Mouse (Mus musculus): ENCODE measurements around the gene Wwox. TPM values are rescaled to one million over a fixed set of nuclear protein-coding genes. Genes with fewer than 3 reads are reported as not detected.

Gene Wwox
- polyA plus RNA-seq, 1 experiment from 2014 or later, result 16.0 TPM

- Histone ChIP-seq H3K9me3 (replicated peaks) (no peaks in the 10 kb centered on the region), H3K4me2 (no peak overlapping the region), H3K27ac (no peak overlapping the region), H3K4me1 (peaks cover 7% of the 10 kb centered on the region; the same call in 1 of the 2 replicates), H3K27me3 (no peaks in the 10 kb centered on the region), H3K4me3 (replicated peaks) (no peak overlapping the region), H3K36me3 (peaks cover 5% of the 10 kb centered on the region; the same call in 1 of the 2 replicates), H3K9ac (no peak overlapping the region)
- ATAC-seq (replicated peaks; ENCODE audit: low FRiP score), result no peak
- 88% methylated on average over 11 of the region's 11 CpGs for WGBS
Observed at GRCm38 (mm10) chr8:114473546-114473945, 34.1 kb downstream of the Wwox start.

GRCm38 (mm10) chr8:114476919-114477318 lies 37.5 kb downstream of the Wwox start:
- Histone ChIP-seq H3K9me3 (replicated peaks) (no peaks in the 10 kb centered on the region), H3K27me3 (no peaks in the 10 kb centered on the region), H3K4me2 (no peak overlapping the region), H3K27ac (no peak overlapping the region), H3K9ac (no peak overlapping the region), H3K36me3 (no peaks in the 10 kb centered on the region), H3K4me3 (replicated peaks) (no peak overlapping the region), H3K4me1 (peaks cover 14% of the 10 kb centered on the region)
- ATAC-seq (replicated peaks; ENCODE audit: low FRiP score), result no peak
- WGBS, result 69% methylated on average over 10 of the region's 10 CpGs

- Histone ChIP-seq H3K4me3 (replicated peaks) (no peak overlapping the region), H3K9me3 (replicated peaks) (no peaks in the 10 kb centered on the region), H3K4me1 (peaks cover 14% of the 10 kb centered on the region), H3K27ac (no peak overlapping the region), H3K27me3 (no peaks in the 10 kb centered on the region), H3K9ac (no peak overlapping the region), H3K36me3 (no peaks in the 10 kb centered on the region), H3K4me2 (no peak overlapping the region)
- peak; percentile 75 for ATAC-seq (replicated peaks; ENCODE audit: low FRiP score)
- 75% methylated on average over 8 of the region's 8 CpGs for WGBS
Observed at GRCm38 (mm10) chr8:114477790-114478189, 38.3 kb downstream of the Wwox start.

- Histone ChIP-seq H3K4me1 (peaks cover 14% of the 10 kb centered on the region), H3K27ac (no peak overlapping the region; the same call in 1 of the 2 replicates), H3K36me3 (no peaks in the 10 kb centered on the region), H3K4me2 (no peak overlapping the region), H3K4me3 (replicated peaks) (no peak overlapping the region), H3K27me3 (no peaks in the 10 kb centered on the region), H3K9ac (no peak overlapping the region), H3K9me3 (replicated peaks) (no peaks in the 10 kb centered on the region)
- 64% methylated on average over 8 of the region's 8 CpGs for WGBS
- peak; percentile 91 for ATAC-seq (replicated peaks; ENCODE audit: low FRiP score)
Observed at GRCm38 (mm10) chr8:114479749-114480148, 40.3 kb downstream of the Wwox start.

GRCm38 (mm10) chr8:114491662-114492160 lies 52.3 kb downstream of the Wwox start:
- H3K4me1 ChIP-seq, result no peaks in the 10 kb centered on the region
- H3K4me2 ChIP-seq, result no peak overlapping the region
- peaks cover 3% of the 10 kb centered on the region; the same call in 1 of the 2 replicates for H3K27me3 ChIP-seq
- no peak overlapping the region for H3K9ac ChIP-seq
- no peak for ATAC-seq (replicated peaks; ENCODE audit: low FRiP score)
- WGBS, result 87% methylated on average over 5 of the region's 5 CpGs
- no peaks in the 10 kb centered on the region for H3K36me3 ChIP-seq
- no peak overlapping the region for H3K4me3 ChIP-seq (replicated peaks)
- no peaks in the 10 kb centered on the region for H3K9me3 ChIP-seq (replicated peaks)
- H3K27ac ChIP-seq, result no peak overlapping the region

- ATAC-seq (replicated peaks; ENCODE audit: low FRiP score), result peak; percentile 48; the same call in 1 of the 2 replicates
- H3K9ac ChIP-seq, result no peak overlapping the region
- H3K9me3 ChIP-seq (replicated peaks), result no peaks in the 10 kb centered on the region
- no peaks in the 10 kb centered on the region for H3K36me3 ChIP-seq
- no peak overlapping the region for H3K4me3 ChIP-seq (replicated peaks)
- H3K4me1 ChIP-seq, result peaks cover 32% of the 10 kb centered on the region
- 0 out of 2 replicates have a peak overlapping the region, but pooled peaks have one; percentile 3 for H3K27ac ChIP-seq
- 33% methylated on average over 16 of the region's 16 CpGs for WGBS
- peaks cover 8% of the 10 kb centered on the region for H3K27me3 ChIP-seq
- no peak overlapping the region for H3K4me2 ChIP-seq
Observed at GRCm38 (mm10) chr8:114499448-114500144, 60.1 kb downstream of the Wwox start.

GRCm38 (mm10) chr8:114501906-114502305 lies 62.5 kb downstream of the Wwox start:
- no peak overlapping the region for H3K27ac ChIP-seq
- H3K4me1 ChIP-seq, result peaks cover 46% of the 10 kb centered on the region
- no peak overlapping the region for H3K4me2 ChIP-seq
- peaks cover 9% of the 10 kb centered on the region for H3K27me3 ChIP-seq
- H3K36me3 ChIP-seq, result no peaks in the 10 kb centered on the region
- H3K9me3 ChIP-seq (replicated peaks), result no peaks in the 10 kb centered on the region
- H3K9ac ChIP-seq, result no peak overlapping the region
- ATAC-seq (replicated peaks; ENCODE audit: low FRiP score), result no peak
- H3K4me3 ChIP-seq (replicated peaks), result no peak overlapping the region
- 73% methylated on average over 6 of the region's 6 CpGs for WGBS

- WGBS, result 80% methylated on average over 3 of the region's 3 CpGs
Observed at GRCm38 (mm10) chr8:114503196-114503595, 63.7 kb downstream of the Wwox start.

GRCm38 (mm10) chr8:114504889-114505288 lies 65.4 kb downstream of the Wwox start:
- H3K27me3 ChIP-seq, result peaks cover 8% of the 10 kb centered on the region
- H3K4me2 ChIP-seq, result peak overlapping the region; percentile 6
- no peak overlapping the region for H3K27ac ChIP-seq
- no peaks in the 10 kb centered on the region for H3K9me3 ChIP-seq (replicated peaks)
- no peak for ATAC-seq (replicated peaks; ENCODE audit: low FRiP score)
- H3K9ac ChIP-seq, result no peak overlapping the region
- no peak overlapping the region for H3K4me3 ChIP-seq (replicated peaks)
- no peaks in the 10 kb centered on the region for H3K36me3 ChIP-seq
- WGBS, result 47% methylated on average over 11 of the region's 11 CpGs
- H3K4me1 ChIP-seq, result peaks cover 34% of the 10 kb centered on the region

More at GRCm38 (mm10) chr8:114503196-114503595, 63.7 kb downstream of the Wwox start:
- Histone ChIP-seq H3K4me3 (replicated peaks) (no peak overlapping the region), H3K4me2 (no peak overlapping the region), H3K4me1 (peaks cover 45% of the 10 kb centered on the region), H3K9ac (no peak overlapping the region), H3K27me3 (peaks cover 13% of the 10 kb centered on the region), H3K36me3 (no peaks in the 10 kb centered on the region), H3K9me3 (replicated peaks) (no peaks in the 10 kb centered on the region), H3K27ac (no peak overlapping the region)
- ATAC-seq (replicated peaks; ENCODE audit: low FRiP score), result no peak

- H3K27me3 ChIP-seq, result peaks cover 8% of the 10 kb centered on the region
- no peak; the same call in 1 of the 2 replicates for ATAC-seq (replicated peaks; ENCODE audit: low FRiP score)
- peaks cover 32% of the 10 kb centered on the region for H3K4me1 ChIP-seq
- H3K9me3 ChIP-seq (replicated peaks), result no peaks in the 10 kb centered on the region
- H3K4me2 ChIP-seq, result 0 out of 2 replicates have a peak overlapping the region, but pooled peaks have one; percentile 6
- H3K9ac ChIP-seq, result no peak overlapping the region
- no peak overlapping the region for H3K4me3 ChIP-seq (replicated peaks)
- no peaks in the 10 kb centered on the region for H3K36me3 ChIP-seq
- WGBS, result 68% methylated on average over 18 of the region's 18 CpGs
- H3K27ac ChIP-seq, result no peak overlapping the region
Observed at GRCm38 (mm10) chr8:114505351-114506347, 66.2 kb downstream of the Wwox start.

GRCm38 (mm10) chr8:114507404-114507803 lies 67.9 kb downstream of the Wwox start:
- Histone ChIP-seq H3K9ac (no peak overlapping the region), H3K36me3 (no peaks in the 10 kb centered on the region), H3K27ac (no peak overlapping the region), H3K9me3 (replicated peaks) (no peaks in the 10 kb centered on the region), H3K4me1 (peaks cover 32% of the 10 kb centered on the region), H3K4me3 (replicated peaks) (no peak overlapping the region), H3K4me2 (no peak overlapping the region), H3K27me3 (peaks cover 8% of the 10 kb centered on the region)
- no peak for ATAC-seq (replicated peaks; ENCODE audit: low FRiP score)
- 51% methylated on average over 7 of the region's 7 CpGs for WGBS

GRCm38 (mm10) chr8:114510226-114510625 lies 70.8 kb downstream of the Wwox start:
- ATAC-seq (replicated peaks; ENCODE audit: low FRiP score), result no peak
- Histone ChIP-seq H3K36me3 (no peaks in the 10 kb centered on the region), H3K4me3 (replicated peaks) (no peak overlapping the region), H3K4me2 (no peak overlapping the region), H3K27ac (no peak overlapping the region), H3K4me1 (peaks cover 26% of the 10 kb centered on the region), H3K9ac (no peak overlapping the region), H3K27me3 (peaks cover 8% of the 10 kb centered on the region), H3K9me3 (replicated peaks) (no peaks in the 10 kb centered on the region)
- 62% methylated on average over 1 of the region's 1 CpGs for WGBS
